Mouse (Mus musculus): Measurements from ENCODE around the gene Bdkrb1. TPM values are rescaled to one million over a fixed set of nuclear protein-coding genes. Genes with fewer than 3 reads are reported as not detected.

Bdkrb1 gene
- total RNA-seq, 2 experiments from 2014 or later = 0.28 TPM; not detected in 1

DNA sequence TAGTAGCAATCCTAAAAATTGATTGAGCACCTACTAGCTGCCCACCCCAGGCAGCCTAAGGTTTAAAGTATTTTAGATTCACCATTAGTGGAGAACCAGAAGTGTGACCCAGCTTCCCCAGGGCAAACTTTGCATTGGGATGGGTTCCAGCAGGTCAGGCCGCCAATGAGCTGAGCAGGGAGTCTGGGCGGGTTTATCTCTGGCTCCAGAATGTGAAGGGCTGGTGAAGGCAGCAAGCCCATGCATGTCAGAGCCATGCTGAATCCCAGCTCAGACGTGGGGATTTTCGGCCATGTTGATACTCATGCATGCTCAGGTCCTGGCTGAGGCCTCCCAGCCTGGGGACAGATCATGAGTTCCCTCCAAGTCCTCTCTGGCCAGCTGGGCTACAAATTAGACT is 28.5 kb upstream of the Bdkrb1 start:
- DNase-seq = no peak
- Histone ChIP-seq H3K27ac (no peak overlapping the region), H3K4me3 (no peak overlapping the region)
- no peak for TF ChIP-seq CTCF (IDR thresholded peaks at IDR 0.05)
- intact Hi-C loops (cut with DNase I) = no loop called here

DNA sequence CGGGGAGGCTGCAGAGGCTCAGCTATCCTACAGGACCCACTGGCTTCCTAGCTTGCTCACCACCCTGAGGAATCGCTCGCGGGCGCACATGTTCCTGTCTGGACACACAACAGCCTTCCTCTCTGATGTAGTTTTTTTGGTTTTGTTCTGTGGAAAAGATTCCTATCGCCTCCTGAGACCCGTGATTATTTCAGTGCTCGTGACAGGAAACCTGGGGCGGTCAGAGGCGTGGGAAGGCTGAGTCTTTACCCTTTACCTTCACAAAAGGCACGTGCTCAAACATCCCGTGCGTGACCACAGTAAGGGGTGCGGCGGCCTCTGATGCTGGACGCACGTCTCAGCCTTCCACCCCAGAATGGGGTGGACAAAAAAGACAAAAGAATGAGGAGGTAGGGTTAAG is 22.4 kb upstream of the Bdkrb1 start:
- Histone ChIP-seq H3K4me3 (no peak overlapping the region), H3K27ac (peak overlapping the region; percentile 62; the same call in 1 of the 2 replicates)
- intact Hi-C loops (cut with DNase I) = no loop called here
- TF ChIP-seq CTCF (IDR thresholded peaks at IDR 0.05) = no peak
- no peak for DNase-seq

DNA sequence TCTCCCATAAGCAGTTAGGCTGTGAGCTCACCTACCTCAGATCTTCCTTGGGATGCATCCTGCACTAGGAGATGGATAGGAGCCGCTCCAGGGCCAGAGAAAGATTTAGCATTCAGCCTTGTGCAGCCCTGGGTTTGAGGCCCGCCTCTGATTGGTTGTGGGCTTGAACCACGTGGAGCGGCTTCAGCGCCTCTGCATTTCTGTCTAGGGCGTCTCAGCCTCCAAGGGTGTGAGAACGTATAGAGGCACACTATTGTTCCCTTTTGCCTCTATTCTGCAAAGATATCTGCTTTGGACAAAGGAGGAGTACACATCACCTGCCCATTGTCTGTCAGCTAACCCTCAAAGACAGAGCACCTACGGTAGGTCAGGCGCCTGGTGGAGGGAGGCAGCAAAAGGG is 20.4 kb upstream of the Bdkrb1 start:
- Histone ChIP-seq H3K27ac (no peak overlapping the region), H3K4me3 (no peak overlapping the region)
- intact Hi-C loops (cut with DNase I) = no loop called here
- TF ChIP-seq CTCF (IDR thresholded peaks at IDR 0.05) = no peak
- peak; percentile 5 for DNase-seq

DNA sequence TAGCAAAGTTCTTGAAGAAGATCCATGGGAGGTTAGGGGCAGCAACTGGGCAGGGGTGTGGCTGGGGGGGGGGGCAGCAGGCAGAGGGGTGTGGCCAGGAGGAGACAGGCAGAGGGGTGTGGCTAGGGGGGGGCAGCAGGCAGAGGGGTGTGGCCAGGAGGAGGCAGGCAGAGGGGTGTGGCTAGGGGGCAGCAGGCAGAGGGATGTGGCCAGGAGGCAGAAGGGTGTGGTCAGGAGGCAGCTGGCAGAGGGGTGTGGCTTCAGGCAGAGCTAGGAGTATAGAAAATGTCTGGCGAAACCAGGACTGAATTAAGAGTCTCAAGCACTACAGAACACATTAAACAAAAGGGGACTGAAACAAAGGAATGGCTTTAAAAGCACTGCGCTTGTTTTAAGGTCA is 19.4 kb upstream of the Bdkrb1 start:
- intact Hi-C loops (cut with DNase I) = no loop called here
- peak; percentile 19 for DNase-seq
- no peak overlapping the region for H3K27ac ChIP-seq
- TF ChIP-seq CTCF (IDR thresholded peaks at IDR 0.05) = no peak
- no peak overlapping the region for H3K4me3 ChIP-seq

DNA sequence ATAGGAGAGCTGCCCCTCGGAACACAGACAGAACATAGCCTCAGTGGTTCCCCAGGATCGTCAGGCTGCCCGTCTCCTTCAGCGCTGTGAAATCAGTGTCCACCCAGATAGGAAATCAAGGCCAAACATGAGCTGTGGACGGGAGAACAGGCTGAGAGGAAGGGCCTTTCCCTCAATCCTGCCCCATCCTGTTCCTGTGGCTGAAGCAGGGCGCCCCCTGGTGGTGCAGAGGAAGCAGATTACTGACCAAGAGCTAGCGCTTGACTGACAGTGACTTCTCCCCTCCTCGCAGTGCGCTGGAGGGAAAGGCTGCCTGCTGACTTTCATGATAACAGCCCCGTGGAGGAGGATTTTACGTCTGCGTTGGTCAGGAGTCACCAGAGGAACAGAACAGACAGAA is 18.0 kb upstream of the Bdkrb1 start:
- Histone ChIP-seq H3K4me3 (no peak overlapping the region), H3K27ac (no peak overlapping the region)
- DNase-seq = peak; percentile 84
- peak; percentile 99; the same call in 1 of the 2 replicates for TF ChIP-seq CTCF (IDR thresholded peaks at IDR 0.05)
- intact Hi-C loops (cut with DNase I) = loop anchor here (1.0 kb wide), 1 partner anchor 87 kb away; no protein-coding TSS in a partner anchor

DNA sequence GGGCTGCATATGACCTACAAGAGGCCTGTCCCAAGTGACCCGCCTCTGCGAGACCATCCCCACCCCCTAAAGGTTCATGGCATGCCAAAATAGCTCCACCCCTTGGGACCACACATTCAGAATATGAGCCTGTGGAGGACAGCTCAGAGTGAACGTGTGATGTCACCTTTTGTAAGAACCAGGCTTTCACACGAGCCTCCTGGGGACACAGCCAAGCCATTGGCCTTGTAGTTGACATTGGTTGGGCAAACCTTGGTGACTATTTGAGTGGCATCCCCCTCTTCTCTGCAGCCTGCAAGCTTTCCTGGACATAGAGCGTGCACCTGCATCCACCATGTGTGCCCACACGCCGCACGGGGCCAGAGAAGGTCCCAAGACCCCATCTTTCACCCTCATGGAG is 15.4 kb upstream of the Bdkrb1 start:
- no peak overlapping the region for H3K4me3 ChIP-seq
- intact Hi-C loops (cut with DNase I) = no loop called here
- peak; percentile 3 for DNase-seq
- no peak for TF ChIP-seq CTCF (IDR thresholded peaks at IDR 0.05)
- H3K27ac ChIP-seq = no peak overlapping the region

DNA sequence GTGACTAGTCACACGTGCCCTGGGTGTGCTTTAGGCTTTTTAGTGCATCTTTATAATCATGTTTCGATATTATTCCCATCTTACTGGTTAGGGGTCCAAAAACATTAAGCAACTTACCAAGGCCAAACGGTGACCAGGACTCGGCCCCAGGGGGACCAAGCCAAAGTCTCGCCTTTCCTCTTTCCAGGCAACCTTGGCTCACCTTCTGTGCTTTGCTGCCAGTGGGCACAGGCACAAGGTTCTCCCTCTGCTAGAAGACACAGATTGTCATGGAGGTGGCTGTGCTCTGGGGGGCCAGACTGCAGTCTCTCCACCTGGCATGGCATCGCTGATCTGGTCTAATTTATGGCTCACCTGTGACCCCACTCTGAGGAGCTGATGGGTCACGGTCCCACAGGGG is 12.1 kb upstream of the Bdkrb1 start:
- intact Hi-C loops (cut with DNase I) = no loop called here
- peak; percentile 47 for DNase-seq
- Histone ChIP-seq H3K4me3 (no peak overlapping the region), H3K27ac (no peak overlapping the region)
- TF ChIP-seq CTCF (IDR thresholded peaks at IDR 0.05) = no peak

DNA sequence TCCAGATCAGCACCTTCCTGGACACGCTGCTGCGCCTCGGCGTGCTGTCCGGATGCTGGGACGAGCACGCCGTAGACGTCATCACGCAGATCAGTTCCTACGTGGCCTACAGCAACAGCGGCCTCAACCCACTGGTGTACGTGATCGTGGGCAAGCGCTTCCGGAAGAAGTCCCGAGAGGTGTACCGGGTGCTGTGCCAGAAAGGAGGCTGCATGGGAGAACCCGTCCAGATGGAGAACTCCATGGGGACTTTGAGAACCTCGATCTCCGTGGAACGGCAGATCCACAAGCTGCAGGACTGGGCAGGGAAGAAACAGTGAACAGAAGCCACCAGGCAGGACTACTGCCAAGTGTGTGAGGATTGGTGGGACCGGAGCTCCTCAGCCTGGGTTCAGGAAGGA is 10.5 kb upstream of the Bdkrb1 start:
- peak; percentile 12 for DNase-seq
- H3K4me3 ChIP-seq = no peak overlapping the region
- no peak overlapping the region for H3K27ac ChIP-seq
- intact Hi-C loops (cut with DNase I) = no loop called here
- TF ChIP-seq CTCF (IDR thresholded peaks at IDR 0.05) = no peak

DNA sequence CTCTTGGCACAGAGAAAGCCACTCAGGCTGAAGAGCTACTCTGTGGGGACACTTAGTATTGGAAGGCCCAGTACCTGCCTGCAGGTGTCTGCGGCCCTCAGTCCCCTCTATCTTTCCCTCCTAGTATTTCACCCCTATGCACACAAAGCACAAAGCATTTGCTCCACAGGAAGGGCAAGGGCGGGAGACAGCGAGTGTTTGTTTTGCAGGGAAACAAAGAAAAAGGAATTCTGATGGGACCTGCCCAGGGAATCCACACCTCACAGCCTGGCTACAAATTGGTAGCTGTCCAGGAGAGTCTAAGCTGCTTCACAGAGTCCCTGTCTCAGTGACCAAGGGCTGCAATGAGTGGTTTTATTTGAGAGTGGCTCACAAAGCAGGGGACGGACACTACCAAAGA is 9.4 kb upstream of the Bdkrb1 start:
- Histone ChIP-seq H3K4me3 (no peak overlapping the region), H3K27ac (no peak overlapping the region)
- no peak for TF ChIP-seq CTCF (IDR thresholded peaks at IDR 0.05)
- no peak for DNase-seq
- intact Hi-C loops (cut with DNase I) = no loop called here

DNA sequence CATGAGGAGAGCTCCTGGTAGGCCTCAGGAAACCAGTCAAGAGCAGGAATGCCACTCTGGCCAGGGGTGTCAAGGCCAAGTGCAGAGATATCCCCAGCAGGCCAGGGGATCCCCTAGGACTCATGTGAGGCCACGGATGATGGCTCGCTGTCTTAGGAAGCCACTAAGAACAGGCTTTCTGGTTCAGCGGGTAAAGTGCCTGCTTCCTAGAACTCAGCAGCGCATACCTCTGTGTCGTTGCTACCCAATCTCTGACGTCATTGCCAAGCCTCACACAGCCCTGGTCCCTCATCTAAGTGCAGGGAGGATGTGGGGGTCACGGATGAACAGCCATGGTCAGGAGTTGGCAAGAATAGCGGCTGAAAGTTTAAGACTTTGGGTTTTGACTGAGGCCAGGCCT is 5.8 kb upstream of the Bdkrb1 start:
- DNase-seq = no peak
- H3K4me3 ChIP-seq = no peak overlapping the region
- no peak overlapping the region for H3K27ac ChIP-seq
- TF ChIP-seq CTCF (IDR thresholded peaks at IDR 0.05) = no peak
- intact Hi-C loops (cut with DNase I) = no loop called here

DNA sequence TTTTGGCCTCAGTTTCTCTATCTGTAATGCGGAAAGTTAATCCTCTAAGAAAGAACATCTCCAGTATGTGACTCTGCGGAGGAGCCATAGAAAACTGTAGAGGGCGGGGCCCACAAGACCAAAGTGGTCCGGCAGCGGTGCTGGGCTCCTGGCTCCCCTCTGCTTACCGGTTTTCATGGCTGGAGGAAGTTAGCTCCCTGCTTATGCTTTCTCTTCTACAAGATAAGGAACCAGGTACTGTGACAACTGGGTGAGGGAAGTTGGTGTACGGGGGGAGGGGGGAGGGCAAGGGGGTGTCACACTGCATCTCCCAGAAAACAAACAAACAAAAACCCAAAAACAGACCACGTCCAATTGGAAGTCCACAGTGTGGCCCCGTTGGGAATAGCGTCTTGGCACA is 4.4 kb upstream of the Bdkrb1 start:
- no peak for TF ChIP-seq CTCF (IDR thresholded peaks at IDR 0.05)
- no peak for DNase-seq
- intact Hi-C loops (cut with DNase I) = no loop called here

DNA sequence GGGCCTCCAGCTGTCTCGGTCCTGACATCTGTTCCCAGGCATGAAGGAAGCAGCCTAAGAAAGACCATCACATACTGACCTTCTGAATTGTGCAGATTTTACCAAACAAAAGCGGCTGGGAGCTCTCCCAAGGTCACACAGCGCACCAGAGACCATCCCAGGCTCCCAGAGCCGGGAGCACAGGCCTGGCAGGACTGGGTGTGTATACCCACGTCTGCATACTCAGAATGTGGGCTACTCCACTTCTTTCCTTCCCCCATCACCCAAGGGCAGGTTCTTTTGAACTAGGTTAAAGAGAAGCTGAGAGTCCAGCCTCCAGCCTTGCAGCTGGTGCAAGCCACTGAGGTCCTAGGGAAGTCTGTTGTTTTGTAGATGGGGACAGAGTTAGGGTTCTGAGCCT is 3.8 kb upstream of the Bdkrb1 start:
- Histone ChIP-seq H3K27ac (no peak overlapping the region), H3K4me3 (no peak overlapping the region)
- no peak for TF ChIP-seq CTCF (IDR thresholded peaks at IDR 0.05)
- DNase-seq = no peak
- intact Hi-C loops (cut with DNase I) = no loop called here

More for the DNA sequence above, 4.4 kb upstream of the Bdkrb1 start:
- Histone ChIP-seq H3K27ac (no peak overlapping the region), H3K4me3 (no peak overlapping the region)

DNA sequence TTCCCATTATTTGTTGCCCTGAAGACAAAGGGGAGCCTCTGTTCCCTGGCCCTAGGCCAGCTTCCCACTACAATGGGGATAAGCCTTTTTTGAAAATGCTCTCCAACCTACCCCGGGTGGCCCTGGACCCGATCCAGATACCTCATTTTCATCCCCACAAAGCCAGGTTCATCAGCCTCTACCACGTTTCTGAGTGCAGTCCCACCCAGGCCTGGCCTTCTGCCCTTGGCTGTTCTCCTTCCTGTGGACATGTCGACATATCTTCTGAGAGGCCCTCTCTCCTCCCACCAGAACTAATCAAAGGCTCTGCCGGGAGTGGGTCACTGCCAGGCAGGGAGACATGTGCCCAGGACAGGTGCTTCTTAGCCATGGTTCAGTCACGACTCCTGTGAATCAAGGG is 1.3 kb upstream of the Bdkrb1 start:
- DNase-seq = peak; percentile 38
- no peak overlapping the region for H3K4me3 ChIP-seq
- no peak overlapping the region for H3K27ac ChIP-seq
- no peak for TF ChIP-seq CTCF (IDR thresholded peaks at IDR 0.05)
- intact Hi-C loops (cut with DNase I) = no loop called here

DNA sequence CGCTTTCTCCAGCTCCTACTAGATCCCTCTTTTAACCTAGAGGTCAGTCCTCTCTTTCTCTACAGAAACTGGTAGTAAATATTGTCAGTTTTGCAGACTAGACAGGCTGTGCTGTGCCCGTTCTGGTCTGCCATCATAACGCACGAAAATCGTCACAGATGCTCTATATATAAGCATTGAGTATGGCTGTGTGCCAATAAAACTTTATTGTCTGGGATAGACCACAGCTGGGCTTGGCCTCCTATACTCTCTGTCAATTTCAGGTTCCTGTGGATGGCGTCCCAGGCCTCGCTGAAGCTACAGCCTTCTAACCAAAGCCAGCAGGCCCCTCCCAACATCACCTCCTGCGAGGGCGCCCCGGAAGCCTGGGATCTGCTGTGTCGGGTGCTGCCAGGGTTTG is 1.0 kb downstream of the Bdkrb1 start:
- Histone ChIP-seq H3K4me3 (no peak overlapping the region), H3K27ac (no peak overlapping the region)
- intact Hi-C loops (cut with DNase I) = no loop called here
- DNase-seq = no peak
- TF ChIP-seq CTCF (IDR thresholded peaks at IDR 0.05) = no peak

DNA sequence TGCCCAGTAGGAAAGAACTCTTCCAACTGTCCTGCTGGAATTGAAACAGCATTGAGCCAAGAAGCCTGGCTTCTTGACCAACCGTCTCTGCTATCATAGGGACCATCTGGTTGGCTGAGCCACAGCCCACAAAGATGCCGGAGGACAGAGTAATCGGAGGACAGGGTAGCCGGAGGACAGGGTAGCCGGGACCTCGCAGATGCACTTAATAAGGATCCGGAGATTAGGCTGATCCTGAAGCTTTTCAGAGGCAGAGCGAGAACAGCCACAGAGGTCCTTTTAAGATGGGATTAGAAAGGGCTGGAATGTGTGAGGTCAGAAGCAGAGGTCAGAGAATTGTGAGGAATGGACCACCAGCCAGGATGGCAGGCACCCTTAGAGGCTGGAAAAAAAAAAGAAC is 2.3 kb downstream of the Bdkrb1 start:
- no peak for DNase-seq
- H3K4me3 ChIP-seq = no peak overlapping the region
- TF ChIP-seq CTCF (IDR thresholded peaks at IDR 0.05) = no peak
- H3K27ac ChIP-seq = no peak overlapping the region
- intact Hi-C loops (cut with DNase I) = no loop called here
